Mouse (Mus musculus) limb, embryonic 15.5 days (tissue): Measurements from ENCODE around the gene Tnfaip8l3. TPM values are rescaled to one million over a fixed set of nuclear protein-coding genes. Genes with fewer than 3 reads are reported as not detected.

Source experiments
- ATAC-seq: fragments of 200-750 bp; cut with Nextera tagmentation; 2 replicates; pipeline ENCODE4 v1.8.0; 2017; ENCODE audit warnings: low read depth, moderate TSS enrichment; ENCODE audit not compliant: insufficient number of reproducible peaks, low FRiP score, low TSS enrichment
- H3K27ac ChIP-seq: fragments of 300-500 bp; sonication (generic); 2 replicates; pipeline ENCODE4 v1.5.1; 2015; ENCODE audit warnings: moderate library complexity, mild to moderate bottlenecking, inconsistent platforms
- H3K27me3 ChIP-seq: fragments of 300-500 bp; sonication (generic); 2 replicates; pipeline ENCODE4 v1.6.1; 2015; ENCODE audit warnings: inconsistent platforms
- H3K36me3 ChIP-seq: fragments of 300-500 bp; sonication (generic); 2 replicates; pipeline ENCODE4 v1.6.1; 2015; ENCODE audit warnings: inconsistent platforms
- H3K4me1 ChIP-seq: fragments of 300-500 bp; sonication (generic); 2 replicates; pipeline ENCODE4 v1.6.1; 2015; ENCODE audit warnings: inconsistent platforms
- H3K4me2 ChIP-seq: fragments of 300-500 bp; sonication (generic); 2 replicates; pipeline ENCODE4 v1.6.1; 2015; ENCODE audit warnings: mild to moderate bottlenecking, inconsistent platforms
- H3K4me3 ChIP-seq: fragments of 300-500 bp; sonication (generic); 2 replicates; pipeline ENCODE4 v1.5.1; 2015; ENCODE audit warnings: mild to moderate bottlenecking, inconsistent platforms
- H3K9ac ChIP-seq: fragments of 300-500 bp; sonication (generic); 2 replicates; pipeline ENCODE4 v1.6.1; 2015; ENCODE audit warnings: inconsistent platforms
- H3K9me3 ChIP-seq: fragments of 300-500 bp; sonication (generic); 2 replicates; pipeline ENCODE4 v1.6.1; 2016; ENCODE audit warnings: inconsistent platforms
- WGBS: fragments of 180-500 bp; shearing (Covaris S2); methylation state at CpG from one replicate; pipeline ENCODE4 v1.1.7; 2015; 5-methylcytosine and 5-hydroxymethylcytosine counted together
- polyA plus RNA-seq: library from polyadenylated mRNA; unstranded; fragments of >200 nt; fragmentation: Nextera tagmentation; extraction: Ambion mirVana; gene quantifications from 2 replicates; pipeline ENCODE4 v1.2.1, GENCODE M21; 2015

The Tnfaip8l3 gene
- polyA plus RNA-seq = 3.7 and 4.1 TPM in 2 replicates

DNA sequence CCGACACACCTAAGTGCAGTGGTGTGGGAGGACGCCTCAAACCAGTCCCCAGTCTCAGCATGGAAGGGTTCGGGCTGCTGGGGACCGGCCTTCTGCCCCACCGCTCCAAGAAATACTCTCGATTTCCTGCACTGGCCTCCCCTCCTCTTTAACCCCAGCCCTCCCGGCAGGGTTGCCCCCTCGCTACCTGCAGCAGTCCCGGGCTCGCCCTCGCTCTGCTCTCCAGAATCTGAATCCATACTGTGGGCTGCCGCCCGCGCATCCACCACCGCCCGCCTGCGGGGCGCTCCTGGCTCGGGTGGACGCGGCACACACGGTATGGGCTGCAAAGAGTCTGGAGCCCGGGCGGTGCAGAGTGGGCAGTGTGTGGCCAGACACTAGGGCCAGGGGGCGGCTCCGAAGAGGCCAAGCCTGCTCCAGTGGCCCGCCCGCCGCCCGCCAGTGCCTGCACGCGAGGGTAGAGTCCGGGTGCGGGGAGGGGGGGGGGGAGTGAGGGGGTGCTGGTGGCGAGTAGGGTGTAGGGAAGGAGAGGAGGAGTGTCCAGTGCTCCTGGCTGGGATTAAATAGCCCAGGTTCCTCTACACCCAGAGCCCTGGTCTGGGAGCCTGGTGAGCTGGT is at the start of gene Tnfaip8l3:
Gene Tnfaip8l3, minus strand, starts transcription at position 357 of the 618 bp plus-strand sequence.
- peak; percentile 76; the same call in 1 of the 2 replicates for ATAC-seq
- no peaks in the 10 kb centered on the region for H3K9me3 ChIP-seq
- H3K9ac ChIP-seq = peak within 1 kb of the TSS; percentile 62
- peak within 1 kb of the TSS; percentile 74 for H3K27ac ChIP-seq
- H3K27me3 ChIP-seq = peaks cover 24% of the 10 kb centered on the region
- H3K36me3 ChIP-seq = no peaks in the 10 kb centered on the region
- peaks cover 31% of the 10 kb centered on the region for H3K4me1 ChIP-seq
- H3K4me2 ChIP-seq = peak within 1 kb of the TSS; percentile 93
- H3K4me3 ChIP-seq = peak within 1 kb of the TSS; percentile 53
- under 1% methylated on average over 30 of the region's 35 CpGs for WGBS

DNA sequence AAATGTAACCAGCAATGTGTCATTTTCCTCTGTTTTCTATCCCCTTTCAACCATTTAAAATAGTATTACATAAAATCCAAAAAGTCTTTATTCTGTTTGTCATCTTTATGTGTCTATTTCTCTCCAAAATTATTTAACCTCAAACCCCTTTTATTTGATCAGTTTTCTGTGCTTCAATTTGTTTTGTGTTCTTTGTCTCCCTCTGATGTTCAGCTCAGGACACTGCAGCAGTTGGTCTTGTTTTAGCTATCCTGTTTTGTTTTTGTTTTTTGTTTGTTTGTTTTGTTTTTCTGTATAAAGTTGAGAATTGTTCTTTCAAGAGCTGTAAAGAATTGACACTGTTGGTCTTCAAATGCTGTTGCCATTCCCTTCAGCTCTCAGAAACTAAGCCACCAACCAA is 44.5 kb upstream of the Tnfaip8l3 start:
- Histone ChIP-seq H3K36me3 (no peaks in the 10 kb centered on the region), H3K4me2 (no peak overlapping the region), H3K4me1 (no peaks in the 10 kb centered on the region), H3K4me3 (no peak overlapping the region), H3K9ac (no peak overlapping the region), H3K27ac (no peak overlapping the region), H3K27me3 (no peaks in the 10 kb centered on the region), H3K9me3 (no peaks in the 10 kb centered on the region; the same call in 1 of the 2 replicates)
- ATAC-seq = no peak

DNA sequence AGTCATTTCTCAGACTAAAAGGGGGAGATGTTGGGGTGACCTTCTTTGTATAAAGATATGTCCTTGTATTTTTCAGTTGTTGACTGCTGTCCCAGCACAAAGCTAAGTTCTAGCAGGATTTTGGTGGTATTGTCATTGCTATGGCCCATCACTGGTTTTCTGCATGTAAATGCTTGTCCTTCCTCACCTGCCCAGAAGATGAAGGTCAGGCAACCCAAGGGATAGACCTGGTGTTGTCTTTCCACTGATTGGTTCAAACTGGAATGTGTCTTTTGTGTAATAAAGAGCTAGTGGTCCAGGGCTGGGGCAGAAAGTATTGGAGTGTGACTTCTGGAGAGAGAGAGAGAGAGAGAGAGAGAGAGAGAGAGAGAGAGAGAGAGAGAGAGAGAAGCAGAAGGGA is 30.4 kb upstream of the Tnfaip8l3 start:
- Histone ChIP-seq H3K9ac (no peak overlapping the region), H3K4me1 (no peaks in the 10 kb centered on the region), H3K36me3 (no peaks in the 10 kb centered on the region), H3K4me2 (no peak overlapping the region), H3K4me3 (no peak overlapping the region), H3K27me3 (no peaks in the 10 kb centered on the region), H3K27ac (no peak overlapping the region), H3K9me3 (no peaks in the 10 kb centered on the region)
- ATAC-seq = no peak

DNA sequence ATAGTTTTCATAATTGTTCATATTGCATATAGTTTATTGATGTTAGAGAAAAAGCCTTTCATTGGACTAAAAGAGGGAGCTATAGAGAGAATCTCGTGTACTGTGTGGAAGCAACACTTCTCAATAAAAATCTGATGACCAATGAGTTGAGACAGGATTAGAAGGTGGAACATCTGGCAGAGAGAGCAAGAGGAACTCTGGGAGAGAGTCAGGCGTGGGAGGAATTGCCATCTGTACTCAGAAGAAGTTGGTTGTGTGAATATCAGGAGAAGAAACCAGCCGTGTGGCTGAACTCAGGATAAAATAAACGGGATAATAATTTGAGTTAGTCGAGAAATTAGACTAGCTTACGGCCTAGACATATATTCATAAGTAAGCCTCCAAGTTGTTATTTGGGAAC is 28.9 kb upstream of the Tnfaip8l3 start:
- Histone ChIP-seq H3K9me3 (no peaks in the 10 kb centered on the region), H3K4me1 (no peaks in the 10 kb centered on the region), H3K27ac (no peak overlapping the region), H3K36me3 (no peaks in the 10 kb centered on the region), H3K27me3 (no peaks in the 10 kb centered on the region), H3K4me2 (no peak overlapping the region), H3K9ac (no peak overlapping the region), H3K4me3 (no peak overlapping the region)
- 58% methylated on average over 6 of the region's 6 CpGs for WGBS
- ATAC-seq = no peak

DNA sequence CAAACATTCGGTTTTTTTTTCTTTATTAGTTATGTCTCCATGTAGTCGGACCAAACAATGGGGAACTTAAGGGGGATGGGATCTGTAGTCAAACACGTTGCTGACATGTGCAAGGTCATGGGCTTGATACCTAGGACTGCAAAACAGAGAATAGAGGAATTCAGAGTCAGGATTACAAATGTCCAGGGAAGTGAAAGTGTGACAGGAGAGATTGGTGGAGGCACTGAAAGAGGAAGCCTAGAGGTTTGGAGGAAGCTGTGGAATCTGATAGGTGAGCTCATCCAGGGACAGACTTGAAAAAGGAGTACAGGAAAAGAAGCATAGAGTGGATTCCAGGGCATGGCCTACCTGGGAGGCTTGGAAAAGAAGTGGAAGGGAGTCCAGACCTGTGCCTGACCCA is 16.1 kb upstream of the Tnfaip8l3 start:
- H3K4me3 ChIP-seq = no peak overlapping the region
- no peak overlapping the region for H3K9ac ChIP-seq
- H3K27me3 ChIP-seq = no peaks in the 10 kb centered on the region
- no peak for ATAC-seq
- H3K4me1 ChIP-seq = no peaks in the 10 kb centered on the region
- no peaks in the 10 kb centered on the region for H3K9me3 ChIP-seq
- WGBS = 79% methylated on average over 3 of the region's 3 CpGs
- no peak overlapping the region for H3K27ac ChIP-seq
- no peak overlapping the region for H3K4me2 ChIP-seq
- H3K36me3 ChIP-seq = no peaks in the 10 kb centered on the region

DNA sequence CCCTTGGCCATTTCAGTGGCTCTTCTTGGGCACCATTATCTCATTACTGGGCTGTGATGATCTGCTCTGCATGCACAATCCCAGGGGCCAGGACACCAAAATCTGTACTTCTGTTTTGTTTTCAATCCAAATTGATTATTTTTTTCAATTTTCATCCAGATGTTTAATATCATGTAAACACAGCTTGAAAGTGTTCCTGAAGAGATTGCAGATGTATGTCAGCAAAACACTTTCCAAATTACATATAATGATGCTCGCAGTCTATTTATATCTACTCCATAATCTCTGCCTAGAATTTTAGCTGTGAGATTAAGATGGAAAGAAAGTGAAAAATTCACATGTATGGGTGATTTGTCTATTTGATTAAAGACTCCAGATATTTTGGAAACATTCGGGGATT is 9.6 kb upstream of the Tnfaip8l3 start:
- H3K36me3 ChIP-seq = no peaks in the 10 kb centered on the region

DNA sequence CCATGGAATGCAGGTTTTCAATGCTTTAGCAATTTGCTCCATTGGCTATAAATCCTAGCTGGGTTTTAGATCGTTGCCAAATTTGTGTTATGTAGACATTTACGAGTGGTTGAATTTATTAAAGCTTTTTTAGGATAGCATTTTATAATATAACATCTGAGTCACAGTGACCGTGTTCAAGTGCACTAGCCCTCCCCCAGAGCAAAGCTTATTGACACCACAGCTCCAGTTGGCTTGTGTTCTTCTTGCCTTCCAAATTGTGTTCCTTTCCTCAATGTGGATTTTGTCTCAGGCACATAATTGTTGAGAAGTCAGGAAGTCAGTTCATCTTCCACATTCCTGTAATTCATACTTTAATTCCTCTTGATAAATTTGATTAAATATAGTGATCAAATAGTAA is 6.7 kb upstream of the Tnfaip8l3 start:
- no peaks in the 10 kb centered on the region for H3K4me1 ChIP-seq
- no peaks in the 10 kb centered on the region for H3K27me3 ChIP-seq
- H3K36me3 ChIP-seq = no peaks in the 10 kb centered on the region
- WGBS = 48% methylated on average over 3 of the region's 3 CpGs
- H3K27ac ChIP-seq = no peak overlapping the region
- no peak overlapping the region for H3K4me2 ChIP-seq
- H3K4me3 ChIP-seq = no peak overlapping the region
- no peak for ATAC-seq
- H3K9ac ChIP-seq = no peak overlapping the region
- no peaks in the 10 kb centered on the region for H3K9me3 ChIP-seq

More for the DNA sequence above, 9.6 kb upstream of the Tnfaip8l3 start:
- H3K4me1 ChIP-seq = no peaks in the 10 kb centered on the region
- H3K4me3 ChIP-seq = no peak overlapping the region
- H3K9me3 ChIP-seq = no peaks in the 10 kb centered on the region
- H3K27me3 ChIP-seq = no peaks in the 10 kb centered on the region
- 83% methylated on average over 2 of the region's 2 CpGs for WGBS
- H3K4me2 ChIP-seq = no peak overlapping the region
- no peak for ATAC-seq
- no peak overlapping the region for H3K27ac ChIP-seq
- no peak overlapping the region for H3K9ac ChIP-seq

DNA sequence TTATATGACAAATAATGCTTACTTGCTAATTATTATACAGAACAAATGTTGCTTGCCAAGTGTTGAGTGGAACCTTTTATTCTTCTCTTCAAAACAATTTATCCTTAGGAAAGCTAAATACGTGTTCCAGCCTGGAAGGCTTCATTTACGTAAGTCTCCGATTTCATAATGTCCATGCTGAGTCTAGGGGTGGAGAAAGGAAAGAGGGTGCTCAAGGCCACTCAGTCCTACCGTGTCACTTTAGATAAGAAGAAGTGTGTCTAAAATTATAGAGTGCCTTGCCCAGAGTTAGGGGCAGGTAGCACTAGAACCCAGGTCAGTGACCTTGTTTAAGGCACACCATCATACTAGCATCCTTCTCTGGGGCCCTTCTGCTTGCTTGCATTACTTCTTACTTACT is 5.5 kb upstream of the Tnfaip8l3 start:
- Histone ChIP-seq H3K36me3 (no peaks in the 10 kb centered on the region), H3K27me3 (no peaks in the 10 kb centered on the region), H3K27ac (no peak overlapping the region), H3K4me1 (peaks cover 9% of the 10 kb centered on the region), H3K9me3 (no peaks in the 10 kb centered on the region), H3K4me3 (no peak overlapping the region), H3K4me2 (no peak overlapping the region), H3K9ac (no peak overlapping the region)
- WGBS = 73% methylated on average over 4 of the region's 4 CpGs
- ATAC-seq = no peak

DNA sequence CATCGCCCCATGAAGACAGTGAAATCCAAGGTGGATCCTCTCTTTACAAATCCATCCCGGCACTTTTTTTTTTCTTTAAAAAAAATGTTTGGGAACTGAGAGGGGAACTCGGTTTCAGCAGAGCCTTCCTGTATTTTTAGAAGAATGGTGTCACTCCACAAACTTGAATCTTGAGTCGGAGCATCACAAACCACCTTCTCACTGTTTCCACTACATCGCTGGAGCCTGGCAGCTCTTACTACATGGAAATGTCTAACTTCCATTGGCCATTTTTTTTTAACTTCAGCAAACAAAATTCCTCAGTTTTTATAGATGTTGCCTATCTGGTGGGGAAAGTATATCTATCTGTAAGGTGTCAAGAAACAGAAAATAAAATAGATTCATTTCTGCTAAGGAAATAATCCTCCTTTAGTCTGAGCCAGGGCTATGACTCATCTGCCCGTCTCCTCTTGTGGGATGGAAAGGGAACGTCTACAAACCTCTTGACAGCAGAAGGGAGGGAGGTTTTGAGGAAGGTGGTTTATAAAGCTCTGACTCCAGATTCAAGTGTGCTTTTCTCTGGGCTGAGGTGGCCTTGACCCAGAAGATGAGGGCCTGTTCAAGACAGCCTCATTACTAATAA is 3.4 kb upstream of the Tnfaip8l3 start:
- Histone ChIP-seq H3K9ac (no peak overlapping the region), H3K9me3 (no peaks in the 10 kb centered on the region), H3K27ac (no peak overlapping the region), H3K4me3 (no peak overlapping the region), H3K4me1 (peaks cover 23% of the 10 kb centered on the region), H3K36me3 (no peaks in the 10 kb centered on the region), H3K4me2 (no peak overlapping the region), H3K27me3 (peaks cover 17% of the 10 kb centered on the region)
- 68% methylated on average over 7 of the region's 7 CpGs for WGBS
- ATAC-seq = no peak

DNA sequence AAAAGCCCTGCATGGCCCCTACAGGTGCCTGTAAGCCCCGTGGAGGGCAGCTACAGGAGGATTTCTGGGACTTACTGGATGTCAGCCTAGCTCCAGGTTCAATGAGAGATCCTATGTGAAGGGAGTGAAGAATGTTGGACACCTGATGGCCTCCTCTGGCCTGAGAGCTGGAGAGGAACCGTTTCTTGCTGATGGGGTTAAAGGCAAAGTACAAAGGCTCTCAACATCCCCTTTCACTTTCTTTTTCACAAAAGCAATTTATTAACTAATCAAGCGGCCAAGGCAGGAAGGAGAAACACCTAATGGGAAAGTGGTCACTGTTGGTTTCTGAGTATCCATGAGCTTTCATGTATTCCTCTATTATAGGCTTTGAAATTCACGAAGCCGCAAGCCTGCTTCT is 1.0 kb upstream of the Tnfaip8l3 start:
- 29% methylated on average over 5 of the region's 5 CpGs for WGBS
- no peaks in the 10 kb centered on the region for H3K9me3 ChIP-seq

DNA sequence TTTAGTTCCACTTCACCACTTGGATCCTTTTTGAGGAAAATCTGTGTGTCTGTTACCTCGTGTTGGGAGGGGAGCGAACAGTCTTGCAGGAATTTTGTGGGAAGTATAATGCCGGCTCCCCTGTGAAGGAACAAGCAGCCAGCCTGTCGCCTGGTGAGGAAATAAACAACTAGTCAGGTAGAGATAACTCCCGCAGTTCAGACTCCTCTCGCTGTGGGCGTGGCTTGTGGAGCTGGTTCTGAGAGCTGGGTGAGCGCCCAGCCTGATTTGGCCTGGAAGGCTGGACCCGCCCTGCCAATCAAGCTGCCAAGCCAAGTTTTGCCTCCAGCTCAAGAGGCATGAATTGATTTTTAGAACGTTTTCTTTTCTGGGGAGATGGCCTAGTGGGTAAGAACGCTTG is 589 bp upstream of the Tnfaip8l3 start:
- Histone ChIP-seq H3K4me2 (peak overlapping the region; percentile 93), H3K4me1 (peaks cover 31% of the 10 kb centered on the region), H3K36me3 (no peaks in the 10 kb centered on the region), H3K27ac (peak overlapping the region; percentile 74), H3K4me3 (peak overlapping the region; percentile 53), H3K27me3 (peaks cover 24% of the 10 kb centered on the region), H3K9me3 (no peaks in the 10 kb centered on the region), H3K9ac (peak overlapping the region; percentile 62)
- 1% methylated on average over 11 of the region's 11 CpGs for WGBS
- ATAC-seq = peak; percentile 53; the same call in 1 of the 2 replicates

More for the DNA sequence above, 1.0 kb upstream of the Tnfaip8l3 start:
- Histone ChIP-seq H3K4me1 (peaks cover 28% of the 10 kb centered on the region), H3K9ac (0 out of 2 replicates have a peak overlapping the region, but pooled peaks have one; percentile 62), H3K4me3 (peak overlapping the region; percentile 53), H3K27me3 (peaks cover 24% of the 10 kb centered on the region), H3K27ac (peak overlapping the region; percentile 74; the same call in 1 of the 2 replicates), H3K36me3 (no peaks in the 10 kb centered on the region), H3K4me2 (peak overlapping the region; percentile 93)
- no peak for ATAC-seq

DNA sequence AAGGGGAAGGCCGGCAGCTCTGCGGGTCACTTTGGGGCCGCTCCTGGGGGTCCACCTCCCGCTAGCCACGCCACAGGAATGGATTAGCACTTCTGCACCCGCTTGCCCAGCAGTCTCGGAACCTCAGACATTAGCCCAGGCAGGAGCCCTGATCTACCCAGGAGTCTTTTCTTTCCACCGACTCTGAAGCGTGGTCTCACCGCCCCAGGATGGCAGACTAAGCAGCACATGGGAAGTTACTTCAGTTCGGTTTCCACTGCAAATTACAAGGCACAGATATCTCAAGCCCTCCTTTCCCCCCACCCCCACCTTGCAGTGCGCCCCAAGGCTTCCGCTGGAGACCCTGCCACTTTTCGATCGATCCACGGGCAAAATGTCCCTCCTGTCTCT is 551 bp downstream of the Tnfaip8l3 start:
- peak overlapping the region; percentile 53 for H3K4me3 ChIP-seq
- H3K9ac ChIP-seq = peak overlapping the region; percentile 62
- H3K27me3 ChIP-seq = peaks cover 24% of the 10 kb centered on the region
- H3K27ac ChIP-seq = peak overlapping the region; percentile 74
- peaks cover 31% of the 10 kb centered on the region for H3K4me1 ChIP-seq
- WGBS = 4% methylated on average over 16 of the region's 16 CpGs
- no peaks in the 10 kb centered on the region for H3K9me3 ChIP-seq
- H3K36me3 ChIP-seq = no peaks in the 10 kb centered on the region
- H3K4me2 ChIP-seq = peak overlapping the region; percentile 93
- no peak for ATAC-seq
